Mouse (Mus musculus) c-Kit-positive CD71-positive TER-119-negative erythroid progenitor cells, embryonic 14.5 days (primary cell): ENCODE data around the gene Stox1.
"Not testable (repeated sequence)": the region's sequence is repeated elsewhere in the genome, so short reads cannot be mapped to it uniquely, and the experiment has no call there.

Source experiments
- DNase-seq: peaks from one replicate; pipeline ENCODE4 v3.0.0-alpha.2; 2013; ENCODE audit warnings: low read depth

Gene Stox1

DNA sequence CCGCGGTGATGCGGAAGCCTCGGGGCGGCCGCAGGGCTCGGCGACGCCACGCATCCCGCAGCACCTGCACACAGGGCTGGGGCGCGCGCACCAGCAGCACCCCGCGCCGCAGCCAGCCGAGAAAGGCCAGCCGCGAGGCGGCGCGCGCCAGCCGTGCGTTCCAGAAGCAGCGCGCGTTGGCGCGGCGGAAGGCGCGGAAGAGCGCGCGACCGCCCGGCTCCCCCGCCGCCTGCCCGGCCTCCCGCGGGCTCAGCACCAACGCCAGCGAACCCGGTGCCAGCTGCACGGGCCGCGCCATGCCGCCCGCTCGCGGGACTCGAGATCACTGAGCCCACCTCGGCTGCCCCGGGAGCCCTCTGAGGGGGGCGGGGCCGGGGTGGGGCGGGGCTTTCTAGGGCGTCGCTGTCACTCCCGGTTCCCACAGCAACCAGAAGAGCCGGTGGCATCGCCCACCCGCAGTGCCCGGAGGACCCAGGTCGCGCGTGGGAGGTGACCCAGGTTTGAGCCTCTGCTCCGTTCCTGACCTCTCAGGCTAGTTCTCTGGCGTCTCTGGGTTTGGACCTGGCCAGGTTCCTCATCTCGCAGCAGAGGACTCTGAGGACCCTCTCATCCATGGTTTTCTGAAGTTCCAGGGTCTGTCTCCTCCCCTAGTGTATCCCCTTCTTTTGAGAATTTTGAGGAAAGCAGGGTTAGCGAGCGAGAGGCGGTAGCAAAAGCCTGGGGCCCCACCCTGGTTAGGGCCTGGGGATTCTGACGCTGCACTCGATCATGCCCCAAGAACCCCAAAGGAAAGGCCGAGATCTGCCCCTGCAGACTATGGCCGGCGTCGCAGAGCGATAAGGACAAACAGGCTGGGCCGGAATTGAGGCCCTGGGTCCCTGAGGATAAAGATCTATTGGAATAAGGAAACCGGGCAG lies at the start of gene Stox1:
Stox1 (minus strand) TSS at position 358 of the 917 bp plus-strand sequence.
- peak; percentile 29 for DNase-seq

DNA sequence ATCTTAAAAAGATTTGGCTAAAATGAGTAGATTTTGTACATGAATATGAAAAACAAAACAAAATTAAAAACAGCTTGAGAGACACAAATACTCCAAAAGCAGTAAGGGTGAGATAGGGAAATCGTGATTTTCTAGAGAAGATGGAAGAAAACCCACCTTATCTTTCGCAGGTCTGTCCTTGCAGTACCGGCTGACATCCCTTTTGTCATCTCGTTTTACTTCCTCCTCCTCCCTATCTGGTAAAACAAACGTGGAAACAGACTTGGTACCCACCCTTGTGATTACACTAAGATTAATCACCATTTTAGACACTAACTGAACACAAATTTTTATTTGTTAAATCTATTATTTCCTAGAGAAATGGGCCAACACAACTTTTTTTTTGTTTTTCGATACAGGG lies 24.9 kb upstream of the Stox1 start:
- DNase-seq = no peak

DNA sequence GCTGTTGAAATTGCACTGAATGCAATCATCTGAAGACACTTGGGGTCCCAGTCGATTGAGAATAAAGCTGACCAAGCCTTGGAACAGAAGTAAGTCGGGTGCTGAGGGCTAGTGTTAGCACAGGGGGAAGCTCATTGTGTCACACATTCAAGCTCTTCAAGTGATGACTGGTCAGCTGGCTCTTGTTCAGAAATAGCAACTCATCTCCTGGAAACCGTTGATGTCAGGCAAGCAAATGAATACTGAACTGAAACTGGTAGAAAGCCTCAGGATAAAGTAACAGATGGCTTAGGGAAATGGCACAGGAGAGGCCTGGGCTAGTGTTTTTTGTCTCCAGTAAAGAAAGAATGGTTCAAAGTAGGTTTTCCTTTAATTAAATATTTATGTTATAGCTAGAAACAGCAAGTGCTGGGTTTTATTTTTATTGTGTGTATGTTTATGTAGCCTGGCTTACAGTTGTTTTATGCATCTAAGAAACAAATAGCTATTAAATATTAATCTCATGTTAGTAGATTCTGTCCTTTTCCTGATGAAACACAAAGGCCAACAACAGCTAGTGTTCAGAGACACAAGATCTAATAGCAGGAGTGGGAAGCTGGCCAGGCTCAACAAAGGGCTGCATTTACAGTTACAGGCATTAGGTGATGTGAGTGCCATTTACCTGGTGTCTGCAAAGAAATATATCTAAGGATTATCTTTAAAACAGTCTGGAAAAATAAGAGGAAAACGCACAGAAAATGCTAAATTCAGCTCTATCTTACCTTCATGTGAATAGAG lies 14.2 kb upstream of the Stox1 start:
- no peak for DNase-seq

DNA sequence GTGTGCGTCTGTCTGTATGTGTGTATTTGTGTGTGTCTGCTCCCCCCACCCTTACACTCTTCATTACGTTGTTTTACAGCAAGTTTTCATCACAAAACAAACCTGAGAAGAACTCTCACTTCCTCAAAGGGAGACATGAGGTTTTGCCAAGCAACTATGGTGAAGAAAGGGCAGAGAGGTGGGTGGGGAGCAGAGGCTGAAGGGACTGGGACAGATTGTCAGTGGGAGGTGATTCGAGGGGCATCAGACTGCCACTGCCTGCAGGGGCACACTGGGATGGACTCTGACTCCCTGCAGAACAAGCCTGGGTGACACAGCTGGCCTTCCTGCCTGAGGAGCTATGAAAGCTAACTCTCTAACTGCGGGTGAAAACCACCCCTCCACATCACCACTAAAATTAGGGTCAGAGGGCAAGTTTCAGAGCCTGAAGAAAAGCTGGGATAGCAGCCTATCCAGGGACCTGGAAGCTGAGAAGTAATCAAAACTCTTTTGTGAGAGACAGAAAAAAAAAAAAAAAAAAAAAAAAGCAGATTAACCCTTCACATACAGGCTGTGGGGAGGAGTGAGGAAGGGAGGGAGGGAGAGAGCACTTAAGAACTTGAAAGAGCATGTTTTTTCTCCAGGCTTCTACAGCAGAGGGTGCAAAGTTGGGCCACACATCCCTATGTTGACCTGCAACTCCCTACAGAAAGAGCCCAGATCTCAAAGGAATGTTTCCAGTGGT lies 11.2 kb upstream of the Stox1 start:
- DNase-seq = no peak

DNA sequence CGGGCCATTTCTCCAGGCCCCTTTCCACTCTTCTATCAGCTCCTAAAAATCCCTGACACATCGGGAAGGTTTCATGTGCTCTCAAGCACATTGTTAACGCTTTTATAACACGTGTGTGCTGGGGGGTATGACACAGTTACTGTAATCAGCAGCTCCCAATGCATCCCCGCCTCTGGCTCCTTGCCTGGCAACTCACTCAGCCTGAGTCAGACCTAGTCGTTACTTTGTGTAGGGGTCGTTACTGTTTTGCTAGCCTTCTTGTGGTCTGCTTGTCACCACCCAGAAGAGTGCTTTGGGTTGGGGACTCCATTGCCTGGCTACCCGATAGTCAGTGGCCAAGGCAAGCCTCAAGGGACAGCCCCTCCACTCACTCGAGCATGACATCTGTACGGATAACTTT lies 4.9 kb upstream of the Stox1 start:
- DNase-seq = no peak

DNA sequence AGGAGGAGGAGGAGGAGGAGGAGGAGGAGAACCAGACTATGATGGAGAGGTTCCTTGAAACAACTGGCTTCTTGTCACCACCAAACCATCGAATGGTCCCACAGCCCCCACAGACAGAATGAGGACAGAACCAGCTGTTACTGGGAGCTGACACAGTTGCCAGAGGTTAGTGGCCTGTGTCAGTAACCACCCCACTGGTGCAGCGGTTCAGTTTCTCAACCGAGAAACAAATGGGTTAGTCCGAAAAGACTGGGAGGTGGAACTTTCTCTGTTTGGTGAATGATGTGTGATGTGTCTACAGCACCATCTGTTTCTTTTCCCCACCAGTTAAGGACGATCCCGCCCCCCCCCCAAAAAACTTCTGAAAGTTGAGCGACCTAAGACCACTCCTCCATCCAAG lies 992 bp downstream of the Stox1 start:
- DNase-seq = no peak

DNA sequence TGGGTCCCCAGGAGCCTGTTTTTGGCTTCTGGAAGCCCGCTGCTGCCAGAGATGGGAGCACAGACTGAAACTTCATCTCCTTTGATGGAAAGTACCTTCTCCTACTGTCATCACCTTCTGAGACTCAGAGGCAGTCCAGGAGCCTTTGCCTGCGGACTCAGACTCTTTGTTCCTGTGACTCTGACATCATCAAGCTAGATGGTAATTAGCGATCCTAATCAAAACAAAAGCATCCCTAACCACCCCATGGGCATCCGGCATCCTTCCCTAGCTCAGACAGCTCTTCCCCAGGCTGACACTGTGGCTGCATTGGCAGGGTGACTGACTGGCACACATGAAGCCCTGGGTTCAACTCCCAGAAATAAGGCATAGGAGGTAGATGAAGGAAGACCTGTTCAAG lies 3.2 kb downstream of the Stox1 start:
- DNase-seq = no peak

DNA sequence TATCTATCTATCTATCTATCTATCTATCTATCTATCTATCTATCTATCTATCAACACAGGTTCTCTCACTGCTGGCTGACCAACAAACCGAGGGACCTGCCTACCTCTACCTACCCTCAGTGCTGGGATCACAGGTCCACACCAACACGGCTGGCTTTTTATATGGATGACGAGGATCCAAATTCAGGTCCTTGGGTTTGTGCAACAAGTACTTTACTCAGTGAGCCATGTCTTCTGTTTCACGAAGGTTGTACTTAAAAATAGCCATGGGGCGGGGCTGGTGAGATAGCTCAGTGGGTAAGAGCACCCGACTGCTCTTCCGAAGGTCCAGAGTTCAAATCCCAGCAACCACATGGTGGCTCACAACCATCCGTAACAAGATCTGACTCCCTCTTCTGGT lies 5.4 kb downstream of the Stox1 start:
- not testable (repeated sequence) for DNase-seq

DNA sequence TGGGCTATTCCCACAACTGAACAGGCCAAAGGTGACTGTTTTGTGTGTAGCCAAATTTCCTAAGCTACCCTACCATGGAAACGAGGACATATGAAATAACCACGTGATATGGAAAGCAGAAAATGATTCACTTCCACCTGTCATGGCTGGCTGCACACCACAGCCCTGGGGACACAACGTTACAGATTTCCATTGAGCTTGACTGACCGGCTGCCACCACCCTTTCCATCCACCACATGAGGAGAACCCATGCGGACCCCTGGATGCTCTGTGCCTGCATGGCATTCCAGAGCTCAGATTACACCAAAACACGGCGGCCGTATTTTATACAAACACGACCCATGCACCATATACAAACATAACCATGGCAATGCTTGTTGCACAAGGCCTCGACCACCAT lies 12.5 kb downstream of the Stox1 start:
- DNase-seq = no peak

DNA sequence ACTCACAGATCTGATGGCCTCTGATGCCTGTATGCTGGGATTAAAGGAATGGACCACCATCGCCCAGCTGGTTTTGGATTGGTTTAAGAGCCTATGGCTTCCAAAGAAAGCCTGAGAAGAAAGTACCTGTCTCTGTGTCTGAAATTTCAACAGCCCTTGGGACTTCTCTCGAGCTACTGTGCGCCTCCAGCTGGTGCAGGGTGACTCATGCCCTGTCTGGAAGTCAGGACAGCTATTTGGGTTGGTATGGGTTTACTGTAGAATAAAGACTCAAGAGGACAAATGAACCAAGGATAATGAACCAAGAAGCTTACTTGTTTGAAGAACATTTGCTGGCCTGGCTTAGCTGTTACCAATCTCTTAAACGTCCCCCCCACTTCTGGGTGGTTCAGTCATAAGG lies 22.3 kb downstream of the Stox1 start:
- DNase-seq = no peak

DNA sequence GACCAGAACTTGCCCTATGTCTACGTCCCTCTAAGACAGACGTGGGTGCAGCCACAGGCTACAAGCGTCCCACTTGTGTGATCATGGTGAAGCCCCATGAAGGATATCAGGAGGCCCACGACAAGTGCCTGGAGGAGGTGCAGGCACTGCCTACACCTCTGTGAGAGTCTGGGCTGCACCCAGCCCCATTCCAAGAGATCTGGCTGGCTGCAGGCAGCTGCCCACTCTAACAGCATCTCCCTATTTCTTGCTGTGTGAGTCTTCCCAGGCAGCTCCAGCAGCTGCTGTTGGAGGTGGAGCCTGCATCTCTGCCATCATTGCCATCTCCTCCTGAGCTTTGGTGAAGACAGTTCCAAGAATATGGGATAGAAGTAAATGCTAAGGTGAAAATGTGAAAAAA lies 23.5 kb downstream of the Stox1 start:
- DNase-seq = no peak

DNA sequence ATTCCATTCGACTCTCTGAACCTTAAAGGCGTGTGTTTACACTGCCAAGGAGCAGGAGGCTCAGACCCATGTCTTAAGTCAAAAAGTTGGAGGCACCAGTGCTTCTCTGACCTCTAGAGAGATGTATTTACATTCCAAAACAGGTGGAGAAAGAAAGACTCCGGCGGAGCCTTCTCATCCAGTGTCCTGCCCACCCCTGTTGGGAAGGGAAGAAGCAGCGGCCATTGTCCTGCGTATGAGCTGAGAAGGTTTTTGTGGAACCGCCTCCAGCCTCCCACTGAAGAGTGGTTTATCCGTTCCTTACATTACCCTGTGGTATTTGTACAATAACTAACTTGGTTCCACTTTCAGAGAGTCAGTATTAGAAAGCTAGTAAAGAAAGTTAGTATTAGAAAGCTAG lies 33.2 kb downstream of the Stox1 start:
- DNase-seq = no peak

DNA sequence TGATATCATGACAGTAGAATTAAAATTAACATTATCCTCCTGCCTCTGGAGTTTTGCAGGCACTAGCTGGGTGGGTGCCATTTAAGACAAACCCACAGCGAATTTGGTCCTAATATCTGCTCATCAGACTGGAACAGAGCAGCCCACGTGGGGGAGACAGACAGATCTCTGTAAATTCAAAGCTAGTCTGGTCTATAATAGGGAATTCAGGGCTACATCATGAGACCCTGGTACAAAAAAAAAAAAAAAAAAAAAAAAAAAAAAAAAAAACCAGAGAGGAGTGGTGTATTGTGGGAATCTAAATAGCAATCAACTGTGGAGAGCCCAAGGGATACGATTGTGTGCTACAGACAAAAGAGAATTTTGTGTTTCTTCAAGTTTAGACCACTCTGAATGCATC lies 33.7 kb downstream of the Stox1 start:
- DNase-seq = no peak

DNA sequence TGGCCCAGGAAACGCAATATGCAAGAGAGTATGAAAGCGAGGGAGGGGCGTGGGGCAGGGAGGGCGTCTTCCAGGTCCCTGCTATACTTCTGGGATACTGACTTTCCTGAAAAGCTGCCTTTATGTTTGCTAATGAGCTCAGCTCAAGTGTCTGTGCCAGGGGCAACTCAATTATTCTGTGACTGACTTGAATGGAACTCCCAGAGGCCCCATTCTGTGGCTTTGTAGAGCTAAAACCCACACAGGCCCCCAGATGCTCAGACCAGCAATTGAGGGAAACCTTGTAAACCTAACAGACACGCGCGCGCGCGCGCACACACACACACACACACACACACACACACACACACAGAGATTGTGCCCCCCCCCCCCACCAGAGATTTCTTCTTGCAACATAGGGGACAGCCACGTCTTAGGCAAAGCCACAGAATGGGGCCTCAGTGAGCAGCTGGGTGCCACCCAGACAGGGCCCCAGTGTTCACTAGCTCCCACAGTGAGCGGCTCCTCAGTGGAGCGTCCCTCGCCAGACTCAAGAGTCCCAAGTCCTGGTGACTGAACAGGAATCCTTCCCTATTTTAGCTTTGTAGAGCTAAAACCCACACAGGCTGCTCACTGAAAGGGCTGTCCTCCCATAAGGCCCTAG lies 38.8 kb downstream of the Stox1 start:
- no peak for DNase-seq

DNA sequence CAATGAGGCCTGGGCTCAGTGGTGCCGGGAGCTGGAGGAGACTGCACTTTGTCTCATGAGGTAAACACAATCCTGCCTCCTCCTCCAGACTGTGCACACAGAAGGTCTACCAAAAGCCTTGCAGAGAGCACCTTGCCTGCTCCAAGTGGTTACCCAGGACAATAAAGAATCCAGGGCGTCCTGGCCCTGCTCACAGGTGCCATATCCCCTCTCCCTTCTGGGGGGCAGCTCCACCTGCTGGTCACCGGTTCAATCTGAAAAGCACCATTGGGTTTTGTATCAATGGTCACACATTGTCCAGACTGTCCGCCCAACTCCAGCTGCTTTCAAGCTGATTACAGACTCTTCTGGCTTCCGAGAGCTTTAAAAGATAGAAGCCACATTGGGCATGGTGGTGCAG lies 42.9 kb downstream of the Stox1 start:
- DNase-seq = no peak

DNA sequence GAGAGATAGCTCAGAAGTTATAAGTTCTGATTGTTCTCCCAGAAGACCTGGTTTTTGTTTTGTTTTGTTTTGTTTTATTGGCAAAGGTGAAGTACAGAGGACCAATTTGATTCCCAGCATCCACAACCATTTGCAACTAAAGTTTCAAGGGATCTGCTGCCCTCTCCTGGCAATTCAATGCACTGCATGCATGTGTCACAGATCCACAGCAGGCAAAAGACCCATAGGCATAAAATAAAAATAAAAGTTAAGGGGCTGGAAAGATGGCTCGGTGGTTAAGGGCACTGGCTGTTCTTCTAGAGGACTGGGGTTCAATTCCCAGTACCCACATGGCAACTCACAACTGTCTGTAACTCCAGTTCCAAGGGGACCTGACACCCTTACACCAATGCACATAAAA lies 46.1 kb downstream of the Stox1 start:
- no peak for DNase-seq

DNA sequence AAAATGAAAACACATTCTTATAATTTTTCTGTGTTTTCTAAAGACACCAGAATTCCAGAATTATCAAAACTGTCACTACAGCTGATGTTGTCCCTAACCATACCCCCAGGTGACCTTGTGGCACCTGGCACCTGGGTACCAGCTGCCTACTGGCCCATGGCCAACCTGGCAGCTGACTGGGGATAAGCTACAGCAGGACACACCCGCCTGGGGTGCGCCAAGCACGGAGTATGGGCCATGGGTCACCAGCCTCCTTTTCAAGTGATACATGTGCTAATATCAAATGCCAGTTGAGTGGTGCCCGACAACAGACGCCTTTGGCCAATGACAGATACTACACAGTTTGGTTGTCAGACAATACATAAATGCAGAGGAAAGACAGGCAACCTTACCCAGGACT lies 48.6 kb downstream of the Stox1 start:
- DNase-seq = no peak

DNA sequence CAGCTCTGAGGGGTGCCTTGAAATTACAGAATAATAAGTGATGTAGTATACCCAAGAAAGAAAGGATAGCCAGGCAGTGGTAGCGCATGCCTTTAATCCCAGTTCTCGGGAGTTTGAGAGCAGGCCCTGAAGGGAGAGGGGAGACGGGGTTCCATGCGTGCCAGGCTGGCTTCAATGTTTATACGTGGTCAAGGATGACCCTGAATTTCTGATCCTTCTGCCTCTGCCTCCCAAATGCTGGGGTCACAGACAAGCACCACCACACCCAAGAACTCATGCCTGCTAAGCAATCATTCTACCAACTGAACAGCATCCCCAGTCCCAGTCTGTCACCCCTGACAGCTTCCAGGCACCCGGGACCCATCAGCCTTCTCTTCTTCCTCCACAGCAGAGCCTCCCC lies 49.7 kb downstream of the Stox1 start:
- DNase-seq = no peak

DNA sequence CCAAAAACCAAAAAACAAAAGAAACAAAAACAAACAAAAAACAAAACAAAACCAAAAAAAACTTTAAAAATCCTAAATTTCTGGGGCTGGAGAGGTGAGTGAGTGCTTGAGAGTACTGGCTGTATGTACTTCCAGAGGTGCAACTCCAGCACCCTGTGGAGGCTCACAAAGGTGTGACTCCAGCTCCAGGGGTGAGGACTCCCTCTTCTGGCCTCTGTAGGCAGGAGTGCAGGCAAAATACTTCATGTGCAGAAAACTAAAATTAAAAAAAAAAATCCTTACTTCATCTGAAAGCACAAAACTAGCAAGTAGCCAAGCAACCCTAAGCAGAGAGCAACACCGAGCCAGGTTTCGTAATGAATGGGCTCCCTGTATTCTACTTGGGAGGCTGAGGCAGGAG lies 53.6 kb downstream of the Stox1 start:
- no peak for DNase-seq

DNA sequence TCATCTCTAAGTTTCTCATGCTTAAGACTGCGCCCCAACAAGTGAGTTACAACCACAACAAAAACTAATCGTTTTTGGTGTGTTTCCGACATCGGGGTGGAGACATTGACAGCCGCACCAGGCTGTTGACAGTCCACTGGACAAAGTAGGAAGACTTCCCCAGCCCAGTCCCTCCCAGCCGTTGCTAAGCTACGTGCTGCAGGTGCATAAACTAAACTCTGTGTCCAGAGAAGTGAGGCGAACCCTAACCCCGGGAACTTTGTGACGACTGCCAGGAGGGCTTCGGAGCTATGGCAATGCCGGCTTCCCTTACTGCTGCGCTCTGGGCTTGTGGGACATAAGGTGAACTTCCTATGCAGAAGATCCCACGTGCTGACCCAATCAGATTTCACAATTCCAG lies 56.7 kb downstream of the Stox1 start:
- DNase-seq = no peak

DNA sequence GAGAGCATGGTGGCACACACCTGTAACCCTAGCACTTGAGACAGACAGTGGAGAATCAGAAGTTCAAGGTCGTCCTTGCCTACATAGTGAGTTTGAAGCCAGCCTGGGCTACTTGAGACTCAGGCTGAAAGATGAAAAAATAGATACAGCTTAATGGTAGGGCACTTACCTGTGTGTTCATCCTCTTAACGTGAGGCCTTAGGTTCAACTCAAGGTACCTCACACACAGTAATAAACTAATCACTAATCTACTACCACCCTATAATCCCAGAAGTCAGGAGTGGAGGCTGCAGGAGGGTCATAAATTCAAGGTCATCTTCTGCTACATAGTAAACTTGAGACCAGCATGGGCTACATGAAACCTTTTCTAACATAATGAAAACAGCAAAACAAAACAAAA lies 57.5 kb downstream of the Stox1 start:
- no peak for DNase-seq

DNA sequence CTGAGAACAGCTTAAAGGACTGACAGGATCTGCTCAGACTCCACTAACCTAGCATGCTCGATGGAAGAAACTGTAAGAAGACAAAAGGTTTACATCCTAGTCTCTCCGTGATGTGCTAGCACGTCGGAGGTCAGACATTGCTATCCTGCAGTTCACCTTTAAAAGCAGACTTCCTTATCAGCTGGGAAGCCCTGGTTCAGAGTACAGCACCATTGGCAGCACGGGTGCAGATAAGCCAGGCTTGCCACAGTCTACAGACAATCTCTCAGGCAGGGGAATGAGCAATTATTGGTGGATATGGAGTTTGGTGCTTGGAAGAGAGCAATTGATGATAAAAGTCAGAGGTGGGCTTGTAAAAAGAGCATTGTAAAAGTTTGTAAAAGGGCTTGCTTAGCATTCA lies 57.9 kb downstream of the Stox1 start:
- DNase-seq = peak; percentile 53
